9 mouse cellular contexts compared by ENCODE assay signal in the genomic region with DNA sequence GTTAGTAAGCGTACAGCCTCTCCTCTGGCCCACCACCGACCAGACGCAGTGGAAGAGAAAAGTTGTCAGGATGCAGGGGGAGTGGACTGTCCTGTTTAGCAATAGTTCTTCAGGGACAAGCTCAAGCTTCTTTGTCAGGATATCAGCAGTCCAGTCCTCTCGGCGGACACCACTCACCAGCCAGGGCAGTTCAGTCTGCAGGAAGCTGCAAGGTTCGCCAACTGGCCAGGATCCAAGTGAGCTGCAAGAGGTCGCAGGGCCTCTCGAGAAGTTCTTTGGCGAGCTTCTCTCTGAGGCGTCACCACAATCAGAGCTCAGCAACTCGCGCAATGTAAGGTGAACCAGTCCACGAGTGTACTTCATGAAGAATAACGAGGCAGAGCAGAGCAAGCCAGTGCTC. TPM values are rescaled to one million over a fixed set of nuclear protein-coding genes. Genes with fewer than 3 reads are reported as not detected.
DNase-seq lines count a peak whose midpoint lies in the region; ATAC-seq and TF ChIP-seq lines count a peak whose summit lies in the region.
"Had no signal": no experiment of that assay in that cellular context is flagged by ENCODE, and none has a peak within 500 bp of the region (broad histone marks: within the 10 kb centered on the region; RNA-seq: fewer than 3 reads in every experiment).

No protein-coding gene starts in this region.

- no peak overlapping the region for H3K4me2 ChIP-seq in liver, embryonic 11.5 days
- no peak overlapping the region for H3K4me2 ChIP-seq in midbrain, embryonic 14.5 days (ENCODE audit: low read length)

- no peak for TF ChIP-seq POLR2A in liver, adult 2 months (IDR thresholded peaks at IDR 0.05; ENCODE audit: extremely low read depth, insufficient read depth, low read length)
- TF ChIP-seq POLR2A in small intestine, adult 2 months (IDR thresholded peaks at IDR 0.05; ENCODE audit: low read depth, low read length), result no peak

- DNase-seq in liver, adult 2 months (ENCODE audit: extremely low read depth, low read depth, low spot score), result peak; percentile 80
- DNase-seq in liver, embryonic 11.5 days (ENCODE audit: low spot score), result no peak
- DNase-seq in gastrocnemius, postnatal 10 days, result peak; percentile 76
- peak; percentile 61 for DNase-seq in kidney, adult 9 months
- no peak for DNase-seq in layer of hippocampus, postnatal 14 days (ENCODE audit: low spot score in 2 of 2)
- DNase-seq in midbrain, embryonic 14.5 days, result no peak
- DNase-seq: thymus, postnatal 14 days had no signal

- H3K27me3 ChIP-seq in liver, adult 2 months (ENCODE audit: control insufficient read depth, insufficient read depth, low read length), result no peaks in the 10 kb centered on the region
- no peaks in the 10 kb centered on the region for H3K27me3 ChIP-seq in liver, embryonic 11.5 days (replicated peaks; ENCODE audit: control insufficient read depth, insufficient read depth, low read length)
- no peaks in the 10 kb centered on the region for H3K27me3 ChIP-seq in small intestine, adult 2 months (ENCODE audit: control insufficient read depth, insufficient read depth, low read length)
- H3K27me3 ChIP-seq in midbrain, embryonic 14.5 days (ENCODE audit: control insufficient read depth, insufficient read depth, low read length), result no peaks in the 10 kb centered on the region

- H3K4me1 ChIP-seq in liver, adult 2 months (ENCODE audit: control insufficient read depth, insufficient read depth, low read length), result 0 out of 2 replicates have a peak, but pooled peaks cover 1% of the 10 kb centered on the region
- peaks cover 5% of the 10 kb centered on the region; the same call in 1 of the 2 replicates for H3K4me1 ChIP-seq in liver, embryonic 11.5 days (replicated peaks; ENCODE audit: control insufficient read depth, insufficient read depth, low read length)
- H3K4me1 ChIP-seq in small intestine, adult 2 months (ENCODE audit: control insufficient read depth, insufficient read depth, insufficient read length, low read length), result peaks cover 15% of the 10 kb centered on the region; the same call in 1 of the 2 replicates
- no peaks in the 10 kb centered on the region for H3K4me1 ChIP-seq in midbrain, embryonic 14.5 days (ENCODE audit: control insufficient read depth, insufficient read depth, low read length)

- no peaks in the 10 kb centered on the region for H3K79me2 ChIP-seq in liver, adult 2 months (ENCODE audit: control insufficient read depth, insufficient read depth, low read length)

- 47% methylated on average over 14 of the region's 14 CpGs for WGBS in liver, adult 2 months
- WGBS in liver, embryonic 11.5 days, result 82% methylated on average over 14 of the region's 14 CpGs
- WGBS in small intestine, adult 2 months, result 37% methylated on average over 14 of the region's 14 CpGs
- WGBS in midbrain, embryonic 14.5 days, result 88% methylated on average over 14 of the region's 14 CpGs

- H3K27ac ChIP-seq in liver, adult 2 months (replicated peaks; ENCODE audit: insufficient read depth, low read depth, low read length), result peak overlapping the region; percentile 49; the same call in 1 of the 2 replicates
- H3K27ac ChIP-seq in liver, embryonic 11.5 days (ENCODE audit: low read depth, low read length), result no peak overlapping the region
- H3K27ac ChIP-seq in small intestine, adult 2 months (ENCODE audit: insufficient read depth, low read depth, low read length), result no peak overlapping the region
- no peak overlapping the region for H3K27ac ChIP-seq in midbrain, embryonic 14.5 days (replicated peaks; ENCODE audit: low read depth, low read length)

- H3K4me3 ChIP-seq in liver, adult 2 months (ENCODE audit: insufficient read depth, low read depth, low read length), result no peak overlapping the region
- no peak overlapping the region for H3K4me3 ChIP-seq in liver, embryonic 11.5 days (ENCODE audit: low read depth, low read length)
- H3K4me3 ChIP-seq in small intestine, adult 2 months (ENCODE audit: low read depth, low read length), result 0 out of 2 replicates have a peak overlapping the region, but pooled peaks have one; percentile 9
- no peak overlapping the region for H3K4me3 ChIP-seq in midbrain, embryonic 14.5 days (replicated peaks; ENCODE audit: low read depth, low read length)

- no peaks in the 10 kb centered on the region for H3K36me3 ChIP-seq in liver, adult 2 months (ENCODE audit: control insufficient read depth, insufficient read depth, low read length)
- no peaks in the 10 kb centered on the region for H3K36me3 ChIP-seq in liver, embryonic 11.5 days (ENCODE audit: control insufficient read depth, insufficient read depth, low read length)
- no peaks in the 10 kb centered on the region for H3K36me3 ChIP-seq in small intestine, adult 2 months (ENCODE audit: control insufficient read depth, insufficient read depth, low read length)
- H3K36me3 ChIP-seq in midbrain, embryonic 14.5 days (ENCODE audit: control insufficient read depth, insufficient read depth, low read length), result no peaks in the 10 kb centered on the region

- ATAC-seq in liver, embryonic 11.5 days (replicated peaks; ENCODE audit: low FRiP score), result no peak
- ATAC-seq in midbrain, embryonic 14.5 days (ENCODE audit: low FRiP score, low TSS enrichment), result no peak
- ATAC-seq in granulocyte monocyte progenitor cell, adult 5-6 weeks (replicated peaks; ENCODE audit: poor library complexity, severe bottlenecking), result no peak

- no peak for TF ChIP-seq CTCF in liver, adult 2 months (IDR thresholded peaks at IDR 0.05; ENCODE audit: low read depth, low read length)
- TF ChIP-seq CTCF in small intestine, adult 2 months (IDR thresholded peaks at IDR 0.05; ENCODE audit: extremely low read depth, insufficient read length, insufficient replicate concordance, low read depth, low read length), result no peak

- no peak overlapping the region for H3K9ac ChIP-seq in liver, adult 2 months (ENCODE audit: low read depth, low read length)
- H3K9ac ChIP-seq in liver, embryonic 11.5 days (ENCODE audit: low read depth, low read length), result no peak overlapping the region
- no peak overlapping the region for H3K9ac ChIP-seq in midbrain, embryonic 14.5 days (replicated peaks; ENCODE audit: low read length)

- H3K9me3 ChIP-seq in liver, embryonic 11.5 days (ENCODE audit: control insufficient read depth, low read length), result no peaks in the 10 kb centered on the region
- no peaks in the 10 kb centered on the region for H3K9me3 ChIP-seq in midbrain, embryonic 14.5 days (ENCODE audit: control insufficient read depth, low read length)

RNA-seq across cellular contexts. Expression of a gene that starts 21.4 kb away (rescaled TPM):
- total RNA-seq in liver, adult 2 months (2014; rRNA removed), result 3.3 and 4.1 TPM in 2 replicates
- polyA plus RNA-seq in liver, adult 2 months (2012; rRNA removed), result 3.6 and 4.6 TPM in 2 replicates
- 9.7 and 9.9 TPM in 2 replicates for polyA plus RNA-seq in liver, embryonic 11.5 days (2014; fragmentation: Nextera tagmentation; extraction: Ambion mirVana)
- total RNA-seq in gastrocnemius, postnatal 10 days (2021), result 1 to 10 TPM; 2.7 to 3.9 TPM
- polyA plus RNA-seq in small intestine, adult 2 months (2012; rRNA removed), result 4.7 and 9.1 TPM in 2 replicates
- total RNA-seq in layer of hippocampus, postnatal 14 days (2021), result 10 to 100 TPM; 11.7 to 14.1 TPM
- 8.7 and 11.3 TPM in 2 replicates for polyA plus RNA-seq in midbrain, embryonic 14.5 days (2014; fragmentation: Nextera tagmentation; extraction: Ambion mirVana)
- 9.4 and 14.4 TPM in 2 replicates for total RNA-seq in granulocyte monocyte progenitor cell, adult 5-6 weeks (2014; fragmentation: Nextera tagmentation)
- 14.3 and 17.7 TPM in 2 replicates for total RNA-seq in granulocyte monocyte progenitor cell, adult 5-6 weeks (2017)

RNA-seq across cellular contexts. Expression of a gene that starts 34.4 kb away (rescaled TPM):
- 5.1 and 5.6 TPM in 2 replicates for total RNA-seq in liver, adult 2 months (2014; rRNA removed)
- polyA plus RNA-seq in liver, adult 2 months (2012; rRNA removed), result 21.6 and 23.1 TPM in 2 replicates
- polyA plus RNA-seq in liver, embryonic 11.5 days (2014; fragmentation: Nextera tagmentation; extraction: Ambion mirVana), result 10.8 and 11.3 TPM in 2 replicates
- 10 to 100 TPM; 26.5 to 30.5 TPM for total RNA-seq in gastrocnemius, postnatal 10 days (2021)
- 113 and 265 TPM in 2 replicates for polyA plus RNA-seq in small intestine, adult 2 months (2012; rRNA removed)
- 10 to 100 TPM; 23.8 to 25.0 TPM for total RNA-seq in layer of hippocampus, postnatal 14 days (2021)
- 5.5 and 5.8 TPM in 2 replicates for polyA plus RNA-seq in midbrain, embryonic 14.5 days (2014; fragmentation: Nextera tagmentation; extraction: Ambion mirVana)
- total RNA-seq in granulocyte monocyte progenitor cell, adult 5-6 weeks (2014; fragmentation: Nextera tagmentation), result 137 and 143 TPM in 2 replicates
- total RNA-seq in granulocyte monocyte progenitor cell, adult 5-6 weeks (2017), result 55.9 and 59.2 TPM in 2 replicates

RNA-seq across cellular contexts. Expression of a gene that starts 53.4 kb away (rescaled TPM):
- total RNA-seq in liver, adult 2 months (2014; rRNA removed), result 0.92 and 0.94 TPM in 2 replicates
- polyA plus RNA-seq in liver, adult 2 months (2012; rRNA removed), result 1.3 and 2.3 TPM in 2 replicates
- polyA plus RNA-seq in liver, embryonic 11.5 days (2014; fragmentation: Nextera tagmentation; extraction: Ambion mirVana), result 1.4 and 1.6 TPM in 2 replicates
- total RNA-seq in gastrocnemius, postnatal 10 days (2021), result 10 to 100 TPM in 1 of 2 experiments, 1 to 10 TPM in 1; 8.2 to 11.8 TPM
- 5.8 and 8.6 TPM in 2 replicates for polyA plus RNA-seq in small intestine, adult 2 months (2012; rRNA removed)
- 100 to 1,000 TPM; 512 to 532 TPM for total RNA-seq in layer of hippocampus, postnatal 14 days (2021)
- 5.5 and 9.7 TPM in 2 replicates for polyA plus RNA-seq in midbrain, embryonic 14.5 days (2014; fragmentation: Nextera tagmentation; extraction: Ambion mirVana)
- 7.2 and 10.1 TPM in 2 replicates for total RNA-seq in granulocyte monocyte progenitor cell, adult 5-6 weeks (2014; fragmentation: Nextera tagmentation)
- total RNA-seq in granulocyte monocyte progenitor cell, adult 5-6 weeks (2017), result 0.31 and 0.69 TPM in 2 replicates

RNA-seq across cellular contexts. Expression of a gene that starts 55.0 kb away (rescaled TPM):
- total RNA-seq in liver, adult 2 months (2014; rRNA removed), result 19.6 and 21.4 TPM in 2 replicates
- 126 and 129 TPM in 2 replicates for polyA plus RNA-seq in liver, adult 2 months (2012; rRNA removed)
- 159 and 171 TPM in 2 replicates for polyA plus RNA-seq in liver, embryonic 11.5 days (2014; fragmentation: Nextera tagmentation; extraction: Ambion mirVana)
- 10 to 100 TPM; 87.9 to 91.1 TPM for total RNA-seq in gastrocnemius, postnatal 10 days (2021)
- 83.4 and 151 TPM in 2 replicates for polyA plus RNA-seq in small intestine, adult 2 months (2012; rRNA removed)
- total RNA-seq in layer of hippocampus, postnatal 14 days (2021), result 100 to 1,000 TPM; 109 to 115 TPM
- polyA plus RNA-seq in midbrain, embryonic 14.5 days (2014; fragmentation: Nextera tagmentation; extraction: Ambion mirVana), result 99.2 and 108 TPM in 2 replicates
- total RNA-seq in granulocyte monocyte progenitor cell, adult 5-6 weeks (2014; fragmentation: Nextera tagmentation), result 226 and 256 TPM in 2 replicates
- total RNA-seq in granulocyte monocyte progenitor cell, adult 5-6 weeks (2017), result 47.5 and 60.5 TPM in 2 replicates

Comparison
In these comparisons a context has a peak if more than half of its experiments do, and no peak if none do; other contexts are left out.
1. DNase-seq: peak in liver, adult 2 months (single experiment), gastrocnemius, postnatal 10 days (single experiment) and kidney, adult 9 months (single experiment); none in liver, embryonic 11.5 days (single experiment), layer of hippocampus, postnatal 14 days (0 of 2) and midbrain, embryonic 14.5 days (single experiment).
2. RNA of a gene that starts 53.4 kb away (total RNA-seq): 512 to 532 TPM in layer of hippocampus, postnatal 14 days; 8.2 to 11.8 TPM in gastrocnemius, postnatal 10 days, 0.31 to 10.1 TPM in granulocyte monocyte progenitor cell, adult 5-6 weeks and 0.92 to 0.94 TPM in liver, adult 2 months; every median in the first group is over 10 times any median in the second.